Mouse (Mus musculus) CH12.LX (cell line): Measurements from ENCODE around the gene Il27. TPM values are rescaled to one million over a fixed set of nuclear protein-coding genes. Genes with fewer than 3 reads are reported as not detected.
A peak's percentile ranks its signal among the peaks of the same experiment; 100 is the strongest.

Experiments used
- DNase-seq: peaks from one replicate; pipeline ENCODE4 v3.0.0-alpha.2; 2013; ENCODE audit errors: extremely low read depth
- H3K27ac ChIP-seq: 2 replicates; pipeline ENCODE4 v1.5.1; 2012; ENCODE audit warnings: low read depth, mild to moderate bottlenecking, control low read depth, moderate library complexity; ENCODE audit not compliant: insufficient read depth
- H3K27me3 ChIP-seq: replicated peaks from 2 replicates; pipeline ENCODE3; 2012; ENCODE audit warnings: inconsistent platforms
- H3K36me3 ChIP-seq, 2 experiments: replicated peaks in 1 of 2; 2 replicates each; pipeline versions ENCODE3 to v1.6.1; 2012; ENCODE audit warnings: inconsistent platforms in 1 of 2, low read length in 1 of 2, mild to moderate bottlenecking in 1 of 2, mixed read lengths in 1 of 2, moderate library complexity in 1 of 2; ENCODE audit not compliant: control insufficient read depth in 1 of 2, insufficient read depth in 1 of 2
- H3K4me1 ChIP-seq, 2 experiments: 2 replicates each; pipeline ENCODE4 v1.6.1; 2012; ENCODE audit warnings: inconsistent platforms in 1 of 2, moderate library complexity in 1 of 2; ENCODE audit not compliant: insufficient read depth in 2 of 2, control insufficient read depth in 1 of 2
- H3K4me2 ChIP-seq: 2 replicates; pipeline ENCODE4 v1.6.1; 2012; ENCODE audit warnings: low read depth, mild to moderate bottlenecking, control low read depth; ENCODE audit not compliant: poor library complexity, insufficient read depth, severe bottlenecking
- H3K4me3 ChIP-seq, 3 experiments: fragments of 150-350 bp in 1 of 3; sonication (generic) in 1 of 3; replicated peaks in 1 of 3; 2 replicates each; pipeline versions ENCODE3 to v1.5.1; 2011 to 2012; ENCODE audit warnings: low read depth in 2 of 3, low read length in 2 of 3, mild to moderate bottlenecking in 2 of 3, moderate library complexity in 2 of 3, control low read depth in 1 of 3, improper control_type of control experiment in 1 of 3, inconsistent platforms in 1 of 3, mixed read lengths in 1 of 3; ENCODE audit not compliant: poor library complexity in 1 of 3
- H3K79me2 ChIP-seq: replicated peaks from 2 replicates; pipeline ENCODE4 v1.6.1; 2012; ENCODE audit warnings: mild to moderate bottlenecking, moderate library complexity; ENCODE audit not compliant: control insufficient read depth, poor library complexity, insufficient read depth, severe bottlenecking; ENCODE audit errors: extremely low read depth
- H3K9ac ChIP-seq: 2 replicates; pipeline ENCODE4 v1.6.1; 2012; ENCODE audit warnings: low read depth, mild to moderate bottlenecking, control low read depth, moderate library complexity; ENCODE audit not compliant: insufficient read depth
- H3K9me3 ChIP-seq: replicated peaks from 2 replicates; pipeline ENCODE3; 2012; ENCODE audit warnings: low read length, inconsistent platforms, mixed read lengths
- CHD2 ChIP-seq: IDR thresholded peaks from 2 replicates; pipeline ENCODE4 v1.6.1; 2011; ENCODE audit warnings: low read length, improper control_type of control experiment
- CTCF ChIP-seq, 2 experiments: IDR thresholded peaks in 1 of 2; conservative IDR thresholded peaks in 1 of 2; 2 replicates each; pipeline ENCODE4 v1.5.1; 2011 to 2012; ENCODE audit warnings: low read depth in 2 of 2, low read length in 2 of 2, improper control_type of control experiment in 1 of 2, inconsistent platforms in 1 of 2, mild to moderate bottlenecking in 1 of 2, moderate library complexity in 1 of 2
- E2F4 ChIP-seq: IDR thresholded peaks from 2 replicates; pipeline ENCODE4 v1.6.1; 2011; ENCODE audit warnings: low read depth, low read length, improper control_type of control experiment; ENCODE audit not compliant: insufficient replicate concordance
- ELF1 ChIP-seq: IDR thresholded peaks from 2 replicates; pipeline ENCODE4 v1.6.1; 2014; ENCODE audit warnings: low read depth, mild to moderate bottlenecking, inconsistent platforms, low read length, improper control_type of control experiment
- JUN ChIP-seq: IDR thresholded peaks from 2 replicates; pipeline ENCODE4 v1.6.1; 2011; ENCODE audit warnings: low read depth, mild to moderate bottlenecking, low read length, improper control_type of control experiment, moderate library complexity; ENCODE audit not compliant: insufficient read depth
- KAT2A ChIP-seq: IDR thresholded peaks from 2 replicates; pipeline ENCODE4 v1.6.1; 2012; ENCODE audit warnings: low read length, improper control_type of control experiment, inconsistent platforms; ENCODE audit not compliant: insufficient replicate concordance
- MAX ChIP-seq: IDR thresholded peaks from 2 replicates; pipeline ENCODE4 v1.6.1; 2011; ENCODE audit warnings: low read length, improper control_type of control experiment
- MEF2A ChIP-seq: IDR thresholded peaks from 2 replicates; pipeline ENCODE4 v1.6.1; 2014; ENCODE audit warnings: low read depth, mild to moderate bottlenecking, inconsistent platforms, low read length, improper control_type of control experiment, borderline replicate concordance
- NELFE ChIP-seq: IDR thresholded peaks from 2 replicates; pipeline ENCODE4 v1.6.1; 2011; ENCODE audit warnings: low read depth, low read length, improper control_type of control experiment
- NRF1 ChIP-seq: IDR thresholded peaks from 2 replicates; pipeline ENCODE4 v1.6.1; 2014; ENCODE audit warnings: low read depth, mild to moderate bottlenecking, inconsistent platforms, low read length, improper control_type of control experiment, moderate library complexity
- POLR2AphosphoS2 ChIP-seq: IDR thresholded peaks from 2 replicates; pipeline ENCODE4 v1.6.1; 2011; ENCODE audit warnings: low read depth, low read length, improper control_type of control experiment
- RAD21 ChIP-seq: IDR thresholded peaks from 2 replicates; pipeline ENCODE4 v1.6.1; 2011; ENCODE audit warnings: low read depth, mild to moderate bottlenecking, low read length, improper control_type of control experiment, moderate library complexity
- SIN3A ChIP-seq: IDR thresholded peaks from 2 replicates; pipeline ENCODE4 v1.6.1; 2012; ENCODE audit warnings: low read length, improper control_type of control experiment, inconsistent platforms
- SMC3 ChIP-seq: IDR thresholded peaks from 2 replicates; pipeline ENCODE4 v1.6.1; 2011; ENCODE audit warnings: low read depth, low read length, improper control_type of control experiment
- ZC3H11A ChIP-seq: IDR thresholded peaks from 2 replicates; pipeline ENCODE4 v1.6.1; 2012; ENCODE audit warnings: low read depth, mild to moderate bottlenecking, inconsistent platforms, low read length, improper control_type of control experiment
- ZKSCAN1 ChIP-seq: IDR thresholded peaks from 2 replicates; pipeline ENCODE4 v1.6.1; 2012; ENCODE audit warnings: low read depth, inconsistent platforms, low read length, improper control_type of control experiment, borderline replicate concordance
- ZNF384 ChIP-seq: IDR thresholded peaks from 2 replicates; pipeline ENCODE4 v1.6.1; 2012; ENCODE audit warnings: low read depth, low read length, improper control_type of control experiment, inconsistent platforms
- dilution Hi-C: fragments of 300-500 bp; cut with MboI; formaldehyde crosslinking; loops from 2 replicates; pipeline ENCODE4 v1.14.3; 2020; ENCODE audit warnings: low sequenced_read_pairs; ENCODE audit not compliant: extremely low pct_unique_long_range_greater_than_20kb, extremely low pct_ligation_motif_present
- in situ Hi-C: fragments of 300-500 bp; cut with MboI; formaldehyde crosslinking; loops from 3 replicates; pipeline ENCODE4 v1.14.3; 2019; ENCODE audit warnings: low sequenced_read_pairs, low pct_ligation_motif_present, low pct_unique_long_range_greater_than_20kb, mixed read lengths
- polyA plus RNA-seq: library from polyadenylated mRNA; unstranded; fragments of >175 nt; gene quantifications from 2 replicates; pipeline ENCODE4 v1.2.1, GENCODE M21; 2012; ENCODE audit warnings: low read depth; ENCODE audit not compliant: insufficient read length
- total RNA-seq, 2 experiments: library from RNA; depleted of rRNA; stranded (reverse); fragments of 300-350 nt in 1 of 2; fragments of >200 nt in 1 of 2; gene quantifications; 2 replicates each; pipeline ENCODE4 v1.2.3; 2012 to 2014

Il27 gene
- total and polyA plus RNA-seq, 3 experiments: 0.31 TPM; not detected in 2

DNA sequence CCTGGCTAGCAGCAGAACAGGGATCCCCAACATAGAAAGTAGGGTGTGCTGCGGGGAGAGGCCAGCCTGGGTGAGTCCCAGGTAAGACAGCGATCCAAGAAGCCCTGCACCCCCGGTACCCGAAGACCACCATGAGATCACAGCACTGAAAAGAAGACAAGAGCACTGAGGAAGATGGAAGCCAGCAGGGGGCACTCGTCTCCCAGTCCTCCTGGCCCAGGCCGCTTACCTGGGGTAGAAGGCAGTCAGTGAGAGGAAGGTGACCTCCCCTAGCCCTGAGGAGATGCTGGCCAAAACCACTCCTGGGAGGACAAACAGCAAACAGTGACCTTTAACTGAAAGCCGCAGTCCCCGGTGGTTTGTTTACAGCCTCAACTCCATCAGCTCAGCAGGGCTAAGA lies 15.6 kb downstream of the Il27 start:
- no peaks in the 10 kb centered on the region for H3K79me2 ChIP-seq
- TF ChIP-seq POLR2AphosphoS2 (no peak), MEF2A (no peak), RAD21 (peak; percentile 78), NELFE (no peak), JUN (no peak), NRF1 (no peak), CTCF (conservative IDR thresholded peaks at IDR 0.05 in 1 of 2, IDR thresholded peaks at IDR 0.05 in 1 of 2; ENCODE audit: low read depth in 2 of 2, low read length in 2 of 2) (peak; percentile 46 to 82; a peak in 3 of 4 replicates), ZC3H11A (peak; percentile 34; the same call in 1 of the 2 replicates), E2F4 (no peak), SMC3 (peak; percentile 91), ZKSCAN1 (no peak), CHD2 (no peak), MAX (no peak), KAT2A (no peak)
- no peak for DNase-seq
- dilution Hi-C loops: no loop called here
- peaks cover 0 to 15% of the 10 kb centered on the region in 2 experiments; a peak in 2 of 4 replicates for H3K4me1 ChIP-seq
- H3K9ac ChIP-seq: no peak overlapping the region
- in situ Hi-C loops: no loop called here
- no peak overlapping the region for H3K27ac ChIP-seq
- no peaks in the 10 kb centered on the region for H3K27me3 ChIP-seq
- H3K36me3 ChIP-seq: peaks cover 37 to 76% of the 10 kb centered on the region in 2 experiments
- no peaks in the 10 kb centered on the region for H3K9me3 ChIP-seq
- H3K4me2 ChIP-seq: no peak overlapping the region
- H3K4me3 ChIP-seq: no peak overlapping the region

GRCm38 (mm10) chr7:126576946-126577345 lies 17.8 kb downstream of the Il27 start:
- Histone ChIP-seq H3K4me1 (peaks cover 0 to 3% of the 10 kb centered on the region in 2 experiments; a peak in 1 of 4 replicates), H3K4me3 (no peak overlapping the region), H3K79me2 (no peaks in the 10 kb centered on the region), H3K9ac (no peak overlapping the region), H3K36me3 (peaks cover 46 to 91% of the 10 kb centered on the region in 2 experiments), H3K27me3 (no peaks in the 10 kb centered on the region), H3K4me2 (no peak overlapping the region)
- dilution Hi-C loops: no loop called here
- DNase-seq: peak; percentile 71
- TF ChIP-seq CTCF (conservative IDR thresholded peaks at IDR 0.05 in 1 of 2, IDR thresholded peaks at IDR 0.05 in 1 of 2; ENCODE audit: low read depth in 2 of 2, low read length in 2 of 2) (peak; percentile 50 to 71), SIN3A (no peak), SMC3 (peak; percentile 54), RAD21 (peak; percentile 58), ZNF384 (no peak), ELF1 (no peak)
- TF ChIP-seq, all 38 proteins: peak for 3
- no peak overlapping the region for H3K27ac ChIP-seq
- in situ Hi-C loops: no loop called here
- no peaks in the 10 kb centered on the region for H3K9me3 ChIP-seq
